Mouse (Mus musculus): ENCODE results near the gene Kcnj12.

DNA sequence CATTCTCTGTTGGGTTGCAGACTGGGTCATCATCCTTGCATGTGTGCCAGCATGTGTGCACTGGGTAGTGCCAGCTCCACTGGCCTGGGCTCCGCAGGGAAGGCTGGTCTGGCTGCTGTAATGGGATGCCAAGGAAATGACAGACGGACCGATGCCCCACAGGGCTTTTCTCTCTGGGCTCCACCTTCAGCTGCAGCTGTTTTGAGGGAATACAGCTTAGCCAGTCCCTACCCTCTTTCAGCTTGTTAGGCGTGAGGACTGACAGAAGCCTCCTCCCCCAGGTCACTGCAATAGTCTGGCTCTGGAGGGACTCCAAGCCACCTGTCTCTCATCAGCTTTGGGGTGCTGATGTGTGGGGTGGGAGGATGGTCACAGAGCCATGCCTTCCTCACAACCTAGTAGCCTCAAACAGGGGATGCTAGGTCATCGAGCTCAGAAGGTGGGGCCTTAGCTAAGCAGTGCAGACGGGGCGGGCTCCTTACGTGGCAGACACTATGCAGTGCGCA, 16.0 kb downstream of the Kcnj12 start:
- TF ChIP-seq CTCF (IDR thresholded peaks at IDR 0.05; ENCODE audit: low read depth, low read length), result no peak
- no peak for TF ChIP-seq GATA1 (IDR thresholded peaks at IDR 0.05; ENCODE audit: borderline replicate concordance, low read length)
- TF ChIP-seq TAL1 (conservative IDR thresholded peaks at IDR 0.05; ENCODE audit: low read depth, low read length), result no peak
- no peak for TF ChIP-seq GATA2 (IDR thresholded peaks at IDR 0.05; ENCODE audit: borderline replicate concordance, low read depth, low read length)
- TF ChIP-seq POLR2AphosphoS5 (IDR thresholded peaks at IDR 0.05; ENCODE audit: insufficient replicate concordance, low read depth, low read length), result no peak

Data from G1E (cell line).